Mouse (Mus musculus): ENCODE data around the gene Tmem167. TPM values are rescaled to one million over a fixed set of nuclear protein-coding genes. Genes with fewer than 3 reads are reported as not detected.

Tmem167 gene
- polyA plus RNA-seq, 1 experiment from 2014 or later = 74.7 TPM

DNA sequence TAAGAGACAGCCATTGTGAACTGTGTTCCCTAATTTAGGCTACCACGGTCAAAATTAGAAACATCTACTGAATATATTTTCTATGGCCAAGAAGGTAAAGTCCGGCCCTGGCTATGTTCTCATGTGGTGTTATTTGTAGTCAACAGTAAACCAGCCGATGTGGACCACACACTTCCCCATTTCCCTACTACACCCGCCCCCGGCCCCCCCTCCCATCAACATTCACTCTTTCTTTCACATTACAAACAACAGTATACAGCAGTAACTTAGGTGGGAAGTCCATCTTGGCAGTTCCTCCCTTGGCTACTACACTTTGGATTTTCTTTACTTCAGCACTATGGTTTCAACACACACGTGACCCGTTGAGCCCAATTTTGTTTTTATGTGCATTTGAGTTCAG is 94.6 kb downstream of the Tmem167 start:
- Histone ChIP-seq H3K9me3 (no peaks in the 10 kb centered on the region), H3K4me2 (no peak overlapping the region), H3K4me1 (replicated peaks) (no peaks in the 10 kb centered on the region), H3K27ac (no peak overlapping the region), H3K4me3 (replicated peaks) (no peak overlapping the region), H3K36me3 (no peaks in the 10 kb centered on the region), H3K9ac (replicated peaks) (no peak overlapping the region), H3K27me3 (no peaks in the 10 kb centered on the region)
- no peak for ATAC-seq (ENCODE audit: insufficient number of reproducible peaks, insufficient read depth, low FRiP score, low TSS enrichment, low read depth)
- 88% methylated on average over 7 of the region's 7 CpGs for WGBS

- no peak overlapping the region for H3K9ac ChIP-seq (replicated peaks)
- no peak overlapping the region for H3K27ac ChIP-seq
- ATAC-seq (ENCODE audit: insufficient number of reproducible peaks, insufficient read depth, low FRiP score, low TSS enrichment, low read depth) = no peak
- H3K4me2 ChIP-seq = no peak overlapping the region
- H3K4me1 ChIP-seq (replicated peaks) = peaks cover 2% of the 10 kb centered on the region
- no peaks in the 10 kb centered on the region for H3K36me3 ChIP-seq
- 89% methylated on average over 2 of the region's 2 CpGs for WGBS
- H3K4me3 ChIP-seq (replicated peaks) = no peak overlapping the region
- no peaks in the 10 kb centered on the region for H3K27me3 ChIP-seq
- no peaks in the 10 kb centered on the region for H3K9me3 ChIP-seq
Observed at GRCm38 (mm10) chr13:90186694-90187093, 97.8 kb downstream of the Tmem167 start.

- Histone ChIP-seq H3K4me3 (replicated peaks) (no peak overlapping the region), H3K27me3 (no peaks in the 10 kb centered on the region), H3K36me3 (no peaks in the 10 kb centered on the region), H3K4me1 (replicated peaks) (peaks cover 7% of the 10 kb centered on the region), H3K27ac (no peak overlapping the region), H3K9me3 (no peaks in the 10 kb centered on the region), H3K9ac (replicated peaks) (no peak overlapping the region), H3K4me2 (no peak overlapping the region)
- no peak for ATAC-seq (ENCODE audit: insufficient number of reproducible peaks, insufficient read depth, low FRiP score, low TSS enrichment, low read depth)
- 52% methylated on average over 1 of the region's 1 CpGs for WGBS
Observed at GRCm38 (mm10) chr13:90188021-90188420, 99.1 kb downstream of the Tmem167 start.

DNA sequence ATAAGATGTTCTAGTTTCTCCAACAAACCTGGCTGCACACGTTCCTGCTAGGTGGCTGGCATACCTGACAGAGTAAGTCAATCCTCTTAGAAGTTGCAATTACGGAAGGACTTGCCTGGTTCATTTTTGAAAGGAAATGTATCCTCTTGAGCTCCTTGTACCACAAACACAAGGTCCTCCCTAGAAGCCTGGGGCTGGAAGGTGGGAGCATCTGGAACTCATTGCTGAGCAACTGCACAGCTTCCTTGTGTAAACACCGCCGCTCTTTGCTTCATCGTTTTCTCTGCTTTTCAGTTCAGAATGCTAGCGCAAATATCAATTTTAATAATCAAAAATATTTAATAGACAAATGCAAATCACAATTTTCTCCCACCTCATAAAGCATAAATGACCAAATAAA is 102.9 kb downstream of the Tmem167 start:
- no peaks in the 10 kb centered on the region for H3K9me3 ChIP-seq
- 0 out of 2 replicates have a peak overlapping the region, but pooled peaks have one; percentile 4 for H3K4me2 ChIP-seq
- no peak overlapping the region for H3K9ac ChIP-seq (replicated peaks)
- peaks cover 7% of the 10 kb centered on the region for H3K4me1 ChIP-seq (replicated peaks)
- H3K27me3 ChIP-seq = no peaks in the 10 kb centered on the region
- ATAC-seq (ENCODE audit: insufficient number of reproducible peaks, insufficient read depth, low FRiP score, low TSS enrichment, low read depth) = no peak
- 20% methylated on average over 6 of the region's 6 CpGs for WGBS
- H3K4me3 ChIP-seq (replicated peaks) = no peak overlapping the region
- no peak overlapping the region for H3K27ac ChIP-seq
- H3K36me3 ChIP-seq = no peaks in the 10 kb centered on the region

Other genes starting within 250 kb of the Tmem167 start
- gene Xrcc4, start 485 bp downstream of the Tmem167 start, polyA plus RNA-seq (2016; fragmentation: Nextera tagmentation; extraction: Ambion mirVana) = 11.6 and 13.0 TPM in 2 replicates

Measured in limb, embryonic 12.5 days (tissue).